Mouse (Mus musculus) erythroblast, adult 5-6 weeks (primary cell): Measurements from ENCODE around the gene Ccdc40. TPM values are rescaled to one million over a fixed set of nuclear protein-coding genes. Genes with fewer than 3 reads are reported as not detected.

ENCODE experiments used
- ATAC-seq: replicated peaks from 2 replicates; pipeline ENCODE4 v1.8.0; 2016; ENCODE audit warnings: moderate number of reproducible peaks, mild to moderate bottlenecking, moderate TSS enrichment, inconsistent platforms; ENCODE audit not compliant: poor library complexity, low FRiP score, severe bottlenecking
- total RNA-seq, 2 experiments: library from RNA; stranded (forward) in 1 of 2; stranded (reverse) in 1 of 2; fragments of 150-400 nt in 1 of 2; fragments of 200-764, 138-1000 nt in 1 of 2; gene quantifications; 2 replicates each; pipeline versions ENCODE4 v1.2.3 to v1.2.4; 2015 to 2017; ENCODE audit warnings: low replicate concordance in 2 of 2

Ccdc40 gene
- total RNA-seq, 2 experiments from 2014 or later: 1.5 TPM; not detected in 1

DNA sequence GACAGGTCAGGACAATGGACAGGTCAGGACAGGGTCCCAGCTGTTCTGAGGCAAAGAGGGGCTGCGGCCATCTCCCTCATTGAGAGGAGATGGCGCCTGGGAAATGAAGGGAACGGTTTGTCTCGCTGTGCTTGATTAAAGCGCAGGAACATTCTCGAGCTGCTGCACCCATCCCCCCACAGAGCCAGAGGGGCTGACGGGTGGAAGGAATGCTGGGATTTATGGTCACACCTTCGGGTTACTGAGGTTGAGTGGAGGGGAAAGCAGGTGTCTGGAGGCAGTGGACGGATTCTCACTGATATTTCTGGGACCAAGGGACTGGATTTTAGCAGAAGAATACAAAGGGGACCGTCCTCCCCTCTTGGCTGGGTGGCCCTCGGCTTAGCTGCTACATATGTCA lies 79.5 kb downstream of the Ccdc40 start:
- no peak for ATAC-seq

DNA sequence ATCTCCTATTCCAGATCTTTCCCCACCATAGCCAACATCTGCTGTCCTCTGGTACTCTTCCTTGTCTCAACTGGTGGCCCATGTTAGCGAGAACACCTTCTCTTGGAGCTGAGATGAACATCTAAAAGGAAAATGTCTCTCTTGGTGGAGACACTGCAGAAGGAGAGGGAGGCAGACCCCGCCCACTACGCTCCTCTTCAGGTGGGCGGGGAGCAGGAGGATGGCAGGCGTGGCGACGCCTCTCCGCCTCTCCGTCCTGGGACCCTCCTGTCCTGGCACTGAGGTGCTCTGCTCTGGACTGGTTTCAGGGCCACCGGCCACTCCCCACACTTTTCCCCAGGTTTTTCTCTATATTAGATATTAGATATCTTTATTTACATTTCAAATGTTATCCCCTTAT lies 82.2 kb downstream of the Ccdc40 start:
- no peak for ATAC-seq

DNA sequence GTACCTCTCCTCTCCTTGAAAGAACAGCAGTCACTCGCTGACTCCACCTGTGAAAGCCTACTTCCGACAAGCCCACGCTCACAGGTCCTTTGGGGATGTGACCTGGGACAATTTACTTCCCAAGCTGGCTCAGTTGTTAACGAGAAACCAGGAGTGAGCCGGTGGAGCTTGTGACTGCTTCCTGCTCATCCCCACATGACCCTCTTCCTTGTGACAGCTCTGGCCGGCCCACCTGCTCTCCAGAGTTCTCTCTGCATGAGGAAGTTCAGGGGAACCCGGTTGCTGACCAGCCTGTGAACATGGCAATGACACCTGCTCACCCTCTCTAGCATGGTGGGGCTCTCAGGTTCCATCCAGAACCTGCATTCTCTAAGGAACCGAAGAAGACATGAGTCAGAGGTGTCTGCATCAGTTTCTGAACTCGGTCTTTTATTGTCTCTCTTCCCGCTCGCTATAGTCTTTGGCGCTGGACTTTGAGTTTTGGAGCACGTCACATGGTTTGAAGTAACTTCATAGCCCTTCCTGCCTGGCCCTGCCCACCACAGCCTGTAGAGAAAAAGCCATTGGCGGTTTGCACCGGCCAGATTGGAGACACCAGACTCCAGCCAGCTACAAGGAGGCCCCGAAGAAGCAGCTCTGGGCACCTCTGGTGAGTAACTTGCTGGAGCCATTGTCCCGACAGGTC lies 86.0 kb downstream of the Ccdc40 start:
- ATAC-seq: no peak

Other genes with a start within 250 kb of the Ccdc40 start
- gene Enpp7, start 240.4 kb upstream of the Ccdc40 start, total RNA-seq (2015; ENCODE audit: low replicate concordance): not detected in 2 replicates
- not detected in 2 replicates for gene Enpp7, start 240.4 kb upstream of the Ccdc40 start, total RNA-seq (2017; ENCODE audit: low replicate concordance)
- 0.19 and 0.42 TPM in 2 replicates for gene Cbx2, start 205.6 kb upstream of the Ccdc40 start, total RNA-seq (2015; ENCODE audit: low replicate concordance)
- gene Cbx2, start 205.6 kb upstream of the Ccdc40 start, total RNA-seq (2017; ENCODE audit: low replicate concordance): not detected in 2 replicates
- 0.38 and 0.42 TPM in 2 replicates for gene Cbx8, start 187.6 kb upstream of the Ccdc40 start, total RNA-seq (2015; ENCODE audit: low replicate concordance)
- 0.70 and 1.4 TPM in 2 replicates for gene Cbx8, start 187.6 kb upstream of the Ccdc40 start, total RNA-seq (2017; ENCODE audit: low replicate concordance)
- gene Cbx4, start 142.4 kb upstream of the Ccdc40 start, total RNA-seq (2015; ENCODE audit: low replicate concordance): 4.8 and 7.7 TPM in 2 replicates
- gene Cbx4, start 142.4 kb upstream of the Ccdc40 start, total RNA-seq (2017; ENCODE audit: low replicate concordance): 4.3 and 9.4 TPM in 2 replicates
- gene Tbc1d16, start 73 bp upstream of the Ccdc40 start, total RNA-seq (2015; ENCODE audit: low replicate concordance): 0.38 TPM in 1 of 2 replicates, not detected in the other
- 0.09 and 0.42 TPM in 2 replicates for gene Tbc1d16, start 73 bp upstream of the Ccdc40 start, total RNA-seq (2017; ENCODE audit: low replicate concordance)
- gene Gaa, start 39.3 kb downstream of the Ccdc40 start, total RNA-seq (2015; ENCODE audit: low replicate concordance): 4.6 and 10.6 TPM in 2 replicates
- gene Gaa, start 39.3 kb downstream of the Ccdc40 start, total RNA-seq (2017; ENCODE audit: low replicate concordance): 5.5 and 7.1 TPM in 2 replicates
- 71.5 and 81.1 TPM in 2 replicates for gene Eif4a3, start 71.5 kb downstream of the Ccdc40 start, total RNA-seq (2015; ENCODE audit: low replicate concordance)
- 44.6 and 45.7 TPM in 2 replicates for gene Eif4a3, start 71.5 kb downstream of the Ccdc40 start, total RNA-seq (2017; ENCODE audit: low replicate concordance)
- gene Card14, start 79.2 kb downstream of the Ccdc40 start, total RNA-seq (2015; ENCODE audit: low replicate concordance): not detected in 2 replicates
- not detected in 2 replicates for gene Card14, start 79.2 kb downstream of the Ccdc40 start, total RNA-seq (2017; ENCODE audit: low replicate concordance)
- gene Sgsh, start 127.0 kb downstream of the Ccdc40 start, total RNA-seq (2015; ENCODE audit: low replicate concordance): 0.77 and 4.2 TPM in 2 replicates
- gene Sgsh, start 127.0 kb downstream of the Ccdc40 start, total RNA-seq (2017; ENCODE audit: low replicate concordance): 1.5 and 3.2 TPM in 2 replicates
- gene Slc26a11, start 127.0 kb downstream of the Ccdc40 start, total RNA-seq (2015; ENCODE audit: low replicate concordance): not detected in 2 replicates
- gene Slc26a11, start 127.0 kb downstream of the Ccdc40 start, total RNA-seq (2017; ENCODE audit: low replicate concordance): 0.70 TPM in 1 of 2 replicates, not detected in the other
- gene Rnf213, start 164.5 kb downstream of the Ccdc40 start, total RNA-seq (2015; ENCODE audit: low replicate concordance): 90.7 and 93.4 TPM in 2 replicates
- 77.5 and 79.4 TPM in 2 replicates for gene Rnf213, start 164.5 kb downstream of the Ccdc40 start, total RNA-seq (2017; ENCODE audit: low replicate concordance)